Mouse (Mus musculus): ENCODE results near the gene Crb1.
"Not testable (repeated sequence)": the region's sequence is repeated elsewhere in the genome, so short reads cannot be mapped to it uniquely, and the experiment has no call there.

Gene Crb1

DNA sequence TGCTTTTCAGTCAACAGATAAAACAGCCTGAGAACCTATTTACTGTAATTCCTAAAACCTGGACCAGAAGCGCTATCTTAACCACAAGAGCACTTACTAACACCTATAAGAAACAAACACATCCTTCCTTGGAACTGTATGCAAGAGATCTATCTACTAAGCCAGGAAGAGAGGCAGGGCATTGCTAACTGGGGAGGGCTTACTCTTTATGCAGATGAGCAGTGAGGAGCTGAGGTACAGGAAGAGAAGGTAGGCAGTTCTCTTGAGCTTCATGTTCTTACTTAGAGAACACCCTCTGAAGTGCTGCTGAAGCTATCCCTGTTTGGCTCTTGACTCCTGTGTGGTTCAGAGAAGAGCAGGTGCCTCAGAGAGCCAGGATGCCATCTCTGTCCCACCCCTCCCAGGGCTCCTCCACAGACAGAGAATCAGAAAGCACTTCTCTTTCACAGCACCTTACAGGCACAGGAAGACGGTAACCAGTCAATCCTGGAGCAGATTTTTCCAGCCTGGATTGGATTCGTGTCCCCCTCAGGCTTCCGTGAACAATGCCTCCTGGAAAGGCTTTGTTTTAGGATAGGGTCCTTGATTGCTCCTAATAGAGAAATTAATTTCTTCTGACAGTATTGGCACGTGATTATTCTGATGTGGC is at the start of gene Crb1:
Crb1 (minus strand) TSS at position 463 of the 649 bp plus-strand sequence.
- in situ Hi-C loops (cut with MboI), result no loop called here

DNA sequence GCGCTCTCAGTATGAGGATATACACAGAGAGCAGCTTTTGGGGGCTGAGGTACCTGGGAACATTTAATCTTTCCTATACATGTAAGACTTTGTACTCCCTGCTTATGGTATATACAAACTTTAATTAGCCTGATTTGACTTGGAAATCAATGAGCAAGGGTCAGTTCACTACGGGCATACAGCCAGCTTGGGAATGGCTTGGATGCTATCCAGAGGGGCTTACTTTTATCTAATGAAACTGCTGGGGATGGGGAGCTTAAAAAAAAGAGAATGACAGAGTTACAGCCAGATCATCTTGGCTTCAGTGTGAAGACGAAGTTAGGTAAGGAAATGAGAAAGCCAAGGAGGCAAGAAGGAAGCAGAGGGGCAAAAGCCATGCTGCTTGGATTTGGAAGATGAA is 48.1 kb upstream of the Crb1 start:
- in situ Hi-C loops (cut with MboI), result no loop called here

DNA sequence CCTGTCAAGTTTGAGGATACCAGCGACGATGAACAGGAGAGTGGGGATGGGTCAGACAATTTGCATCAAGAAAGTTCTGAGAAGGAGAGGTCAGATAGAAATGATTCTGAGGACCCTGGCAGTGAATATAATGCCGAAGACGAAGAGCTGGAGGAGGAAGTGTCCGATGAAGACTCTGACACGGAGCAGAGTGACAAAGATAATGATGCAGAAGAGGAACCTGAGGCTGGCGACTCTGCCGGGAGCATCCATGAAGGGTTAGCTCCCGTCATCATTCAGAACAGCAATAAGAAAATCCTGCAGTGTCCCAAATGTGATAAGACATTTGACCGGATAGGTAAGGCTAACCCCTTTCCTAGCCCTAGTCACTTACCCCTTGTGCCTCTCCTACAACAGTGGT is 47.0 kb upstream of the Crb1 start:
- in situ Hi-C loops (cut with MboI), result no loop called here

DNA sequence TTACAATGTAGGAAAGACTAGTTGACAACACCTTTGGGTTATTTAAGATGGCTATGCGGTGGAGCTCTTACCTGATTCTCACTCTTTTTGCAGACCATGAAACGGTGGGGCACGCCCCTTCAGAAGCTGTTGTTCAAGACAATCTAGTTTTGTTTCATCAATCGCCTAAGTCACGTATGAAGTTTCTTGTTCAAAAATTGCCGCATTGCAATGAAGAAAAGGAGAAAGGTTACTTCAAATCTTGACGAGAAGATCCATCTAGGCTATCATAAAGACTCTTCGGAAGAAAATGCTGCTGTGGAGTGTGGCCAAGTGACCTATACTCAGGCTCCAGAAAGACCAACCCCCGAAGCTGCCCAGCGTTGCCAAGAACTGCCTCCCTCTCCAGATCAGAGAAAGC is 46.0 kb upstream of the Crb1 start:
- in situ Hi-C loops (cut with MboI), result no loop called here

DNA sequence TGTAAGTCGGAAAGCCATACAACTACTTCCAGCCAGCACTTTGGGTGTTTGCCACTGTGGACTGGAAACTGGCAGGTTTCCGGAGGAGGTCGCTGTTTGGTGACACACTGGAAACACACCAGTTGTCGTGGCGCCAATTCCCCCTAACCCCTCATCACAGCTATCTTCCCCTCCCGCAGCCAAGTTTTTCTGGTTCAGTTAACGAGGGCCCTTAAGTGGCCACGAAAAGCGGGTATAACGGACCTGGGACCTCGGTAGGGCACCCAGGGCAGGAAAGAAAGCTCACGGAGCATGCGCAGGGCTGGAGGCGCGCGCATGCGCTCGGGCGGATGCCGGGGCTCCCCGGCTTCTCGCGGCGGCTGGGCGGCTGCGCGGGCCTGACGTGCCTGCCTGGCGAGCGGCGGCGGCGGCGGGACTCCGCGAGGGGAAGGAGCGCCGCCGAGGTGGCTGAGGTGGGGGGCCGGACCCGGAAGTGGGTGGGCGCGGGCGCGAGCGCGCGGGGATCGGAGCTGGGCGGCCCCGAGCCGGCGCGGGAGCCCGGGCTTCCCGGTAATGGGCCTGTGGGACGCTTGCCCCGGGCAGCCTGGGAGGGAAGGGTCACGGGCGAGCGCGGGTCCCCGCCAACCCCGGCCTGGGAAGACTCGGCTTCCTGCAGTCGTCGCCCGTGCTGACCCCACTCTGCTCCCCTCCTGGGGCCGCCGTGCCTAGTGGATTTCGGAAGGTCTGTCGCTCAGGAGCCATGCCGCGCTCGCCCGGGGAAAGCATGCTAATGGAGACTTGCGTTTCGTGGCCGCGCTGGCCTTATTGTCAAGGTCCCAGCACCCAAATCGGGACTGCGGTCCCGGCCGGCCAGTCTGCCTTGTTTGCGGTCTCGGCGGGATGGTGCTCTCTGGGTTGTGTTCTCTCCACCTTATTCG is 45.2 kb upstream of the Crb1 start, which contains the start of gene Zbtb41:
Zbtb41 (plus strand) TSS at position 414 of the 917 bp plus-strand sequence.
- in situ Hi-C loops (cut with MboI), result no loop called here

DNA sequence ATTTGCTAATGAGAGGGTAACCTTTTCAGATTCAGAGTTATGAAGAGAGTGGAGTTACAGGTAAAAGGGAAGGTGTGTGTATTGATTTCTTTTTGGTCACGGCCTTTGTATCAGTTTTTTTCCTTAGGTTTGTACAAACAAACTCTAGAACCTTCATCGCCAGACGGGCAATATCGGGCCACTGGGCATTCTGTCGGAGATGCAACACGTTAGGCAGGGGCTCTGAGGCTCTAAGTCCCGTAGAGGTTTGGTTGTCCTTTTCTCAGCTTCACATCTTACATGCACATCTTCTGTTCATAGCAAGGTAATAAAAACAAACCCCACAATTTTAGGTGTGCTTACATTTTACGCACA is 44.6 kb upstream of the Crb1 start:
- in situ Hi-C loops (cut with MboI), result no loop called here

DNA sequence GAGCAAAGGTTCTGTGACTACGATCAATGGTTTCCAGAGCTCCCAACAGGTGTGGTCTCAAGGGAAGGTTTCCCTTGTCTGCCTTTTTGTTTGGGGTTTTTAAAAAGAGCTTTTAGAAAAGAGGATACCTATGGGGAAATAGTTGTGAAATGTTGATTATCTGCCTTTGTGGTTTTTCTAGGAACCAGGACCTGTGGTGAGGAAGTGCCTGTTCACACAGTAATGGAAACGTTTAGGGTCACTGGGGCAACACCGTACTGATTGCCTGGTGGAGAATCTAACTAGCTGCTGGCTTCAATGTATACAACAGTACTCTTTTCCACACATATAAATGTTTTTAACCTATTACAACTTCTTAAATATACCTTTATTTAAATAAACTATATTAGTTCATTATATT is 36.6 kb upstream of the Crb1 start:
- in situ Hi-C loops (cut with MboI), result no loop called here

DNA sequence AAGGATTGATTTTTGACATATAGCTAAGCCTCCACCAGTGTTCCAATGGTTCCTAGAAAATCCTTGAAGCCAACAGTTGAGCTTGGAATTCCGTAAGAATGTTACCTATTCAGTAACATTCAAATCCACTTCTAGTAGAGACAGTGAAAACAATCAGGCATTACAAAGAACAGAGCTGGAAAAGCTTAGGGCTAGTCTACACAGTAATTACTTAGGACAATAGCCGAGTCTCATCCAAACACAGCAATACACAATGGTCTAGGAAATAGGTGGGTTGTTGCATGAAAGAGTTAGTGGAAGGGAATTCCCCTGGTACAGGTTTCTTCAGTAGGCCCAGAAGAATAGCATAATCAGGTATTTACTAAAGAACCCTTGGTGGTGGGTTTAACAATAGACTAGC is 35.5 kb upstream of the Crb1 start:
- in situ Hi-C loops (cut with MboI), result not testable (repeated sequence)

DNA sequence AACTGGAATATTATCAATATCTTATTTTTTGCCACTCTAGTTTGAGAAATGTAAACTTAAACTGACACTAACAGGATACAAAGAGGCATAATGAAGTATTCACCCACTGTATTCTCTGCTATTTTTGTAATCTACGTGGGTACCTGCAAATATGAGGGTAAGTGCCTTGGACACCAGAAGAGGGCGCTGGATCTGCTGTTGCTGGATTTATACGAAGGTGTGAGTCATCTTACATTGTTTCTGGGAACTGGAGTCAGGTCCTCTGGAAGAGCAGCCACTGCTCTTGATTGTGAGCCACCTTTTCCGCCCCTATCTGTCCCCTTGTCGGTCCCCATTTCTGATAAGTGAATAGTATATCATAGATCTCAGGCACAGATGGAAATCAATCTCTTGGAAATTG is 30.8 kb upstream of the Crb1 start:
- in situ Hi-C loops (cut with MboI), result no loop called here

DNA sequence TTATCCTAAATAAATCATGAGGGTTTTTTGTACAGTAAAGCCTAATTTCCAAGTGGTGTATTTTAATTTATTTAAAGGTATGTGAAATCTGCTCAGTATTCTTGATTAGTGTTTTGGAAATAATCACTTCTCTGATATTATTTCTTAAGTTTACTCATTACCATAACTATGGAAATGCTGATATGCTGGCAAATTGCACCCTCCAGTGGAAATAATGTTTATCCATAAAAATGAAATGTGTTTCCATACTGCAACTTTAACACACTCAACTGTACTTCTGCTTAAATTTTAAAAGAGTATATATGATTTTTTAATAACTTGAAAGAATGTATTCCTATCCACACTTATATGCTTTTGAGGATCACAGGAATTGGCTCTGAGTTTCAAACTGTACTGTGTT is 28.9 kb upstream of the Crb1 start:
- in situ Hi-C loops (cut with MboI), result no loop called here

DNA sequence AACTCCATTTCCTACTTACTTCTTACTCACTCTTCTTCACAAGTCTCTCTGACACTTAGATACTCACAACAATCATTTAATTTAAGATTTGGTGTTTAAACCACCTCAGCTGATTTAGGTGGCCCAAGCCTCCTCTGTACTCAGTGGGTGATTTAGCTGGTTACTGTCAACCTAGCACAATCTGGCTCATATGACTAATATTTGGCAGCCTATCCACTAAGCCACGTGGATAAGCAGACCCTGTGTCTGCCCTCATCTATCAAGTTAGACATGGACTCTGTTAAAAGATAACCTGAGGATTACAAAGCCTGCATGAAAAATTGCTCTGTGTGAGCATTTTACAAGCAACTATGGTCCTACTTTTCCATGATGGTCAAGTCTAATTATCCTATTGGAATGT is 19.7 kb upstream of the Crb1 start:
- in situ Hi-C loops (cut with MboI), result no loop called here

DNA sequence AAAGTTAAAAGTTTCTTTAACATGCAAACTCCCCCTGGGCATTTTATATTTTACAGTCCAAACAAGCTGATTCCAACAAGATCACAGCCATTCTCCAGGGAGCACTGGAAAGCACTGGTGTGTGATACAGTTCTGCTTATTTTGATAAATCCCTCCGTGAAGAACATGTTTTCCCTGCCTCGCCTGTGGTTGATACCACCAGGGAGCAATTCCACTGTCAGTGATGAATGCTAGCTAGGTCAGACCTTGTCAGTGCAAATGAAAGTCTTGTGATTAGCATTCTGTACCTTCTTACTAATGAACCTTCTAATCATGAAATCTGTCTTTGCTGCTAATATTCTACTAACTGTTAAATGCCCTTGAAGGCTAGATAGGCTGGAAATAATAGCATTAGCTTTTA is 14.8 kb upstream of the Crb1 start:
- in situ Hi-C loops (cut with MboI), result no loop called here

DNA sequence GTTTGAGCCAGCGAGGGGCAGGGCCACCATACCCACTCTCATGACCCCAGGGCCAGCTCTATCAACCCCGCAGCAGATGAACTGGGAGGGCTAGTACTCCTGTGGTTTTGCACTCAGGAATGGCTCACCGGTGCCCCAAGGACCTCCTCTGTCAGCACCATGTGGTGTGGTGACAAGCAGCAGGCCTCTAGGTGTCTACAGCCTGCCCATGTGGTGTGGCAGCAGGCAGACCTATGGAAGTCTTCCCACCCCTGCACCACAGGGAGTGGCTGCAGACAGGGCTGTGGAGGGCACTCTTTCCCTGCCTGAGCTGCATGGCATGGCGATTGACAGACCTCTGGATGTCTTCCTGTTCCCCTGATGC is 2.7 kb upstream of the Crb1 start:
- in situ Hi-C loops (cut with MboI), result no loop called here

DNA sequence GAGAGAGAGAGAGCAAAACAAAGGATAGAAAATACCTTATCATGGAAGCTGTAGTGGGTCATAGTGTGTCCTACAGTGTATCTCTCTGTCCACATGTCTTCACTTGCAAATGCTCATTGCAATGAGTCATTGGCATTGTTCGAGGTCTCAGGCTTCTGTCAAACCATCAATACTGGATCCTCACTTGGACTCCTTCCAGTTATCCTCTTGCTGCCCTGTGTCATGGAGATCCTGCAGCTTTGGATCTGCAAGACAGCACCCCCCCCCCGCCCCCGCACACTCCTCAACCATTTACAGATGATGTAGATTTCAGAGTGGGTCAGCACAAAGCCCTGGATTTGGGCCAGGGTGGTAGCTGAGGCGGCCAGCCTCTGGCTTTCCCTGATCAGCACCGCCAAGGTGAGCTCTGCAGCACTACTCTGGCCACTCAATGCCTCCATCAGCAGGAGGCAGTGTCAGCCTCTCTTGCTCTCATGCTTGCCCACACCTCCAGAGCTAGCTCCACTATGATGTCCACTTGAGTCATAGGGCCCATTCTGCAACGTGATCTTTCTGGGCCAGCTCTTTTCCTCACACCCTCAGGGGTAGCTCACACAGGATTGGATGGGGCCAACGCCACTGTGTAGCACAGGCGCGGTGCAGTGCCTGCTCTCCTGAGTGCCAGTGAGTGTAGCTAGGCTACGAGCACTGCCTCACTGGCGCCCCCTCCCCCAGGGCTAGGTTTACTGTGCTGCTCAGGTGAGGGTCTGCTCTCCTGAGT is 2.1 kb upstream of the Crb1 start:
- in situ Hi-C loops (cut with MboI), result no loop called here

DNA sequence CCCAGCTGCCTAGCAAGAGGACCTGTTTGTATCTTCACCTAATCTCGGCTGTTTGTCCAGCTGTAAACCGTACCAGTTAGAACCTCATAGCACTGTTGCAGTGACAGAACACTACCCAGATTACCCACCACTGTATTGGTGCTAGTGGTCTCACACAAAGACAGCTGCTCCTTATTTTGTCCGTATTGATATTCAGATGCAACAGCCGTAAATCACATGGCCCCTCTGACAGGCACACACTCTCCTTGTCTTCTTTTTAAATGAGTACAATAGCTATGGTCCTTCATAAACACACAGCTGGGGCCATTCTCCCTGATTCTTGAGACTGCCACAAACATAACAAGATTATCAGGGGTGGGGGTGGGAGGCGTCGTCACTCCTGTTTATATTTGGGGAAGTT is 1.0 kb downstream of the Crb1 start:
- in situ Hi-C loops (cut with MboI), result no loop called here

DNA sequence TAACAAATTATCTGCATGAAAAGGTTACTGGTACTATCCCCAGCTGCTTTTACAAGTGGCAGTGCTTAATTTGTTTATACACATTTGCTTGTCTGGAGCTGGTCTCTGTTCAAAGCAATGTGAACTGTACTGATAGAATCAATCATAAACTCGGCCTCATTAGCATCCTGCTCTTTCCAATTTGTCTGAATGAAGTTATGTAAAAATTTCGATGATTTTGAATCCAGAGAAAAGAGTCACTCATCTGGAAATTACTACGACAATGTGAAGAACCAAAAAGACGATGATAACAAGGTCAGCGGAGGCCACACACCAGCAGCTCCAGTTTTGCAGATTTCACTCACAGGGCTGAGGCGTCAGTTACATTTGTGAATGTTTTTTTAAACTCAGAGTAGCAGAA is 5.6 kb downstream of the Crb1 start:
- in situ Hi-C loops (cut with MboI), result no loop called here

DNA sequence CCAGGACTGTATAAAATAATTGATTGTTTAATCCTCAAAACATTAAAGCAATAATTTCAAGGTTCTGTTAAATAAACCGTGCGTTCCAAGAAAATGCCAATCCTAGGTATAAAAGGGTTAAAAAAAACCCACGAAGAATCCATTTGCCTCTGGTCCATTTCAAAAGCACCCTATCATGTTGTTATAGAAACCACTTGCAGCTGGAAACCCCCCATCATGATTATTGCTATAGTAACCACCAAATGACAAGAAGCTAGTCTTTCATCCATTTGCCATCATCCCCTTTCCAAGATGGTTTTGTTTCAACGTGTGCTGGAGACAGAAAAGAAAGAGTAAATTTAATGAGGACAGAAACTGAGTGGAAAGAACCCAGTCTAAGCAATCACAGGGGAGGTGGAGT is 28.3 kb downstream of the Crb1 start:
- in situ Hi-C loops (cut with MboI), result no loop called here

DNA sequence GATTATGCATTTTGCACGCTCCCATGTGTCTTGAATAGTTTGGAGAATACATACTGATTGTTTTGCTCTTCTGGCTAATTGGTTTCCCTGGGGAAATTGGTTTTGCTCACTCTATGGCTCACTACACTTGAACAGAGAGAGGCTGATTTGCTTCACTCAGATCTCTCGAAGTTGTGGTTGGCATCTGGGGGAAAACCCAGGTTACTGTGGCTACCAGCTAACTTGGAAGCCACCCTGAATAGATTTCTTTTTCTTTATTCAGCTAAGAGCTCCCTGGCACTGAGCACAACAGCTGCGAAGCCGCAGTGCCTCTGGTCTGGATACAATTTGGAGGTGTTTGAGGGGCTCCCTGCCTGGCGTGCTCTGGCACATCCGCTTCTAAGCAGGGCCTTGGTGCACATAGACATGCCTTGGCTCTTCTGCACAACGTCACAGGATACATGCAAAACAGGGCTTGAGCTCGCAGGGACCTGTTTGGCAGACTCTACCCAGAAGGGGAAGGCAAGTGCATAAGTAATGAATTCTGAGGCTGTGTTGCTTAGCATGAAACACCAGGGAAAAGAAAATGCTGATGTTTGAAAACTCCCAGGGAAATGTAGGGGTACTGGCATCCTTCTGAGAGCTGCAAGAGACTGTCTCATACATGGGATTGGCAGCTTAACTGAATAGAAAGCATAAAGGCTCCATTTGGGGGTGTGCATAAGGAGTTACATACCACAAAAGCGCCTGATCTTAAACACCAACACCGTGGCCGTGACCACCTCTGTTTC is 30.1 kb downstream of the Crb1 start:
- in situ Hi-C loops (cut with MboI), result no loop called here

DNA sequence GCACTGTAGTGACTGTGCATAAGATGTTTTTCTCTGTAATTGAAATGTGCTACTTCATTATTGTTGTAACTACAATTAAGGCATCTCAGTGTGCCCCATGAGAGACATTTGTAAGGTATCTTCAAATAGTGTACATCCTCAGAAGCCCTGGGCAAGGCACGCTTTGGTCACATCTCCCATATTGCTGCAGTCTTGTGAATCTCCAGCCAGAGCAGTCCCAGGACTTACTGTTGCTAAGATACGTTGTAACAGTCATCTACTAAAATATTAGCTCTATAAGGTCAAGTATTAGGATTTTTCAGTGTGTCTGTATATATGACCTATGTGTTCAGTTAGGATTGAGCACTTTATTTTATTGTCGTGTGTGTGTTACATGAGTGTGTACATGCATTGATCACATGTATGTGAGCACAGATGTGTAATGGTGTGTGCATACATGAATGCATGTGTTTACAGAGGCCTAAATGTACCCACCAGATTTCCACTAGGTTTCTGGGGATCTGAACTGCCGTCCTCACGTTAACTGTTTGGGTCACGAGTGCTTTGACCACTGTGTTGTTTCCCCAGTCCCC is 30.8 kb downstream of the Crb1 start:
- in situ Hi-C loops (cut with MboI), result no loop called here

DNA sequence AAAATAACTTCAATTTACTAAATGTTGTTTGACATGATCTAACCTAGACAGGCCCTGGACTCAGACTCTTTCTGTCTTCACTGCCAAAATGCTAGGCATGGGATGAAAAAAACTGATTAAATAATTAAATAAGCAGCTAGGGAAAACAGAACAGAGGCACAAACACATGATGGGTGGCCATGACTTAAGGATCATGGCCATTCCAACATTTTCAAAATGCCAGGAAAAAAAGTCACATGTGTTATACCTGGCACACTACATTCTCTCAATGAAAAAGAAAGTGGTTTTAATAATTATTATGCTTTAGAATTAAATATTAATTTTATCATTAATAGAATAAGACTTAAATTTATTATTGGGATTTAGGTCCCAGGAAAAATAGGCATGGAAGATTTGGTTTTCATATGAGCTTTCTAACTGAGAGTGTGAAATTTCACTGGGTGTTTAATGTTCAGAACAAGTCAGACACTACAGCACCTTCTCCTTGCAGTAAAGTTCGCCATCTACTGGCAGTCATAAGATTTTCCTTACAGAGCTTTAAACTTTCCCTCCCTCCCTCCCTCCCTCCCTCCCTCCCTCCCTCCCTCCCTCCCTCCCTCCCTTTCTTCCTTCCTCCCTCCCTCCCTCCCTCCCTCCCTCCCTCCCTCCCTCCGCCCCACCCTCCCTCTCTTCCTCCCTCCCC is 36.6 kb downstream of the Crb1 start:
- in situ Hi-C loops (cut with MboI), result no loop called here

DNA sequence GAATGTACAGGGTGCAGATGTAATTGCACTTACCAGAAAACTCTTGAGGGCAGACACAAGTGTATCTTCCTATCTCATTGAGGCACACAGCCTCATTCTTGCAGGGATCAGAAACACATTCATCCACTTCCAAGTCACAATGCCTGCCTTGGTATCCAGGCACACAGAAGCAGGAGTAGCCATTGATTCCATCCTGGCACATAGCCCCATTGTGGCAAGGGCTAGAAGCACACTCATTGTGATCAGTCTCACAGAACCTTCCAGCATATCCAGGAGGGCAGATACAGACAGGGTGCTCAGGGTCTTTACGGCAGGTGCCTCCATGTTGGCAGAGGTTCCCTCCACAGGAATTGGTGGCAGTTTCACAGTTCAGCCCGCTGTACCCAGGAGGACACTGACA is 39.9 kb downstream of the Crb1 start:
- in situ Hi-C loops (cut with MboI), result no loop called here

Measured in mature B cell (primary cell).